Mouse (Mus musculus): Measurements from ENCODE around the gene Cd200r3.

- TF ChIP-seq CTCF (IDR thresholded peaks at IDR 0.05; ENCODE audit: low read depth, low read length): no peak
- no peak for TF ChIP-seq EP300 (IDR thresholded peaks at IDR 0.05; ENCODE audit: insufficient read depth, low read depth, low read length)
These were observed 33.6 kb downstream of the Cd200r3 start for GRCm38 (mm10) chr16:44976892-44977633.
